Mouse (Mus musculus): ENCODE measurements around the gene Fbh1.

DNA sequence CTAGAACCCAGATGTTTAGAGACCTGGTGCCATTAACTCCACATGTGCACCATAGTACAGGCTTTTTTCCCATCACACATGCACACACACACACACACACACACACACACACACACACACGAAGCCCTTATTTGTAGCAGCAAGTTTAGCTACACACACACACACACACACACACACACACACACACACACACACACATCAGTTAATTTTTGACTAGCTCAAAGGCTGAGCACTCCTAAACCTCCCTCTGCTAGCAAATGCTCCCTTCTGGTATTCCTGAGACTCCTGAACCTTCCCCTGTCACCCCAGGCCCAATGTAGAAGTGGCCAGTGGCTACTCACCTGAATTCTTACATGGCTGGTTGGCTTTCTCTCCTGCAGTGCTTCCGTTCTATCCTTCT, 83.3 kb downstream of the Fbh1 start:
- TF ChIP-seq POLR2A (IDR thresholded peaks at IDR 0.05; ENCODE audit: low read depth, low read length) (no peak), MAZ (IDR thresholded peaks at IDR 0.05; ENCODE audit: low read depth, low read length) (no peak), KAT2A (IDR thresholded peaks at IDR 0.05; ENCODE audit: insufficient replicate concordance, low read length) (no peak), MYC (IDR thresholded peaks at IDR 0.05; ENCODE audit: low read depth, low read length) (no peak), CTCF (conservative IDR thresholded peaks at IDR 0.05 in 1 of 2, IDR thresholded peaks at IDR 0.05 in 1 of 2; ENCODE audit: low read depth in 2 of 2, low read length in 2 of 2) (no peak), ZKSCAN1 (IDR thresholded peaks at IDR 0.05; ENCODE audit: borderline replicate concordance, low read depth, low read length) (no peak), TBP (conservative IDR thresholded peaks at IDR 0.05; ENCODE audit: low read depth, low read length) (no peak), USF1 (IDR thresholded peaks at IDR 0.05; ENCODE audit: low read depth, low read length) (no peak), EP300 (IDR thresholded peaks at IDR 0.05; ENCODE audit: low read length) (no peak), ZC3H11A (IDR thresholded peaks at IDR 0.05; ENCODE audit: low read depth, low read length) (no peak), TCF12 (IDR thresholded peaks at IDR 0.05; ENCODE audit: low read depth, low read length) (no peak), PAX5 (IDR thresholded peaks at IDR 0.05; ENCODE audit: low read length) (no peak)

Measured in CH12.LX (cell line).